Mouse (Mus musculus) erythroblast, embryonic 14.5 days (primary cell): ENCODE measurements around the gene Mthfd1l.

Experiments
- GATA1 ChIP-seq: IDR thresholded peaks from 2 replicates; pipeline ENCODE4 v1.6.1; 2012; ENCODE audit warnings: low read length, inconsistent platforms, mixed read lengths
- TAL1 ChIP-seq: IDR thresholded peaks from 3 replicates; pipeline ENCODE4 v1.6.1; 2012; ENCODE audit warnings: low read length, inconsistent platforms, mixed read lengths

DNA sequence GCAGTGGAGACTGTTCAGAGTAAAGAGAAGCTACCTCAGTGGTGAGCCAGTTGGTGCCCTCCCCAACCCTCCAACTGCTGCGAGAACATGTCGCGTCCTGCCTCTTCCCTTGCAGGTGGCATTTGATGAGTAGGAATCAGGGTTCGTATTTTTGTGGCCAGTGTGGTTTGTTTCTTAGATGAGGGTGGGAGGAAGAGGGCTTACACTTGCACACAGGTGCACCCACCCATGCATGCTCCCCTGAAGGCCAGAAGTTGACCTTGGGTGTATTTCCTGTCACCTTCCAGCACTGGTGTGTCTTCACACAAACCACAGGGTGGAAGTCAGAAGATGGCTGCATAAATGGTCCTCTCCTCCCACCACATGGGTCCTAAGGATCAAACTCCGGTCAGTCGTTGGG lies 127.1 kb downstream of the Mthfd1l start:
- TF ChIP-seq GATA1 (no peak), TAL1 (no peak)
